Mouse (Mus musculus) cerebellum, postnatal 36 days (tissue): ENCODE measurements around the gene Aff1.

ENCODE experiments used
- DNase-seq, 2 experiments: peaks; one replicate each; pipeline ENCODE4 v3.0.0; 2021 to 2022; ENCODE audit warnings: mixed read lengths in 2 of 2

Gene Aff1

DNA sequence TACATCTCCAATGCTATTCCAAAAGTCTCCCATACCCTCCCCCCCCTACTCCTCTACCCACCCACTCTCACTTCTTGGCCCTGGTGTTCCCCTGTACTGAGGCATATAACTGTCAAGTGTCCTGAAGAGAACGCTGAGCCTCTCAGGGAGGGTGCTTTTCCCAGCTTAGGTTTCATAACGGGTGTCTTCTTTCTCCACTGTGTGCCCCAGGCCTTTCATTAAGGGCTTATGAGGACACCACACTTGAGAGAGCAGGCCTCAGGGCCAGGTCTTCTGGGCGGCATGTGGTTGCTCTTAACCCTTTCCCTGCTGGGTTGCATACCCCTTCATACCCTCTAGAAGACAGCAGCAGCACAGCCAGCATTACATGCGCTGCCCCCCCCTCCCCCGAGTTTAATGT, 154.4 kb downstream of the Aff1 start:
- no peak for DNase-seq

- no peak for DNase-seq
These were observed 156.4 kb downstream of the Aff1 start for GRCm38 (mm10) chr5:103848546-103848945.

DNA sequence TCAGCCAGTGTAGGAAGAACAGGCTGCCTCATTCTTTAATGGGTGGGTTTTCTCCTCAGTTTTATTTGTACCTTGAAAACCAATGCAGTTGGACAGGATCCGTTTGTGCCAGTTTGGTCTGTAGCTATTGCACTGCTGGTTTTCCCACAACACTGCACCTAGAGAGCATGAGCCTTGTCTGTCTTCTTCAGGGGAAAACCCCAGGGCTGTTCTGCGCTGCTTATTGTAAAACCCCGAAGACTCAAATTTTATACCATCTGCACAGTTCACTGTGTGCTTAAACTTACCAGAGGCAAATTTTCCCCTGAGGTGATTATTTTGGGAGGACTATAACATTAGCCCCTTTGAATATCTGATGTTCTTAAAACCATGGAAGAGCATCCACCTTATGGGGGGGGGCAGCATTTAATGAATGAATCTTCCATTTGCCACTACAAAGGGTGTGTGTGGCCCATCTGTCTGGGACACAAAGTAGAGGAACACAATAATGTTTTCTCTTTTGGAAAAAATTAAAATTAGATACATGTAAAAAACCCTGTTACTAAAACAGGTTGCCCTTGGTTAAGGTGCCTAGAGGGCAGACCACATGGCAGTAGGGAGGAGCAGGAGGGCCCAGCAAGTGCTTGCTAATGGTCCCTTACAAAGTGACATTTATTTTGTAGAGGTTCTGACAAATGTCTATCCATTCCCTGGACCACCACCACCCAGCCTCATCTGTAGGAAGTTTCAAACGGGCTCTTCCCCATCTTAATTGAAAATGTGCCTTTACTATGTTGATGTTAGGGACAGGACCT, 160.8 kb downstream of the Aff1 start:
- no peak for DNase-seq

- peak in 1 of 2 experiments; percentile 31 for DNase-seq
These were observed 162.1 kb downstream of the Aff1 start for GRCm38 (mm10) chr5:103854041-103854806.

GRCm38 (mm10) chr5:103854807-103855194, 162.6 kb downstream of the Aff1 start:
- DNase-seq = no peak

- DNase-seq = no peak
These were observed 163.5 kb downstream of the Aff1 start for GRCm38 (mm10) chr5:103855483-103856211.

GRCm38 (mm10) chr5:103856286-103857009, 164.3 kb downstream of the Aff1 start:
- peak in 1 of 2 experiments; percentile 39 for DNase-seq

GRCm38 (mm10) chr5:103857151-103857550, 165.0 kb downstream of the Aff1 start:
- no peak for DNase-seq

- DNase-seq = no peak
These were observed 168.4 kb downstream of the Aff1 start for GRCm38 (mm10) chr5:103860622-103861021.

DNA sequence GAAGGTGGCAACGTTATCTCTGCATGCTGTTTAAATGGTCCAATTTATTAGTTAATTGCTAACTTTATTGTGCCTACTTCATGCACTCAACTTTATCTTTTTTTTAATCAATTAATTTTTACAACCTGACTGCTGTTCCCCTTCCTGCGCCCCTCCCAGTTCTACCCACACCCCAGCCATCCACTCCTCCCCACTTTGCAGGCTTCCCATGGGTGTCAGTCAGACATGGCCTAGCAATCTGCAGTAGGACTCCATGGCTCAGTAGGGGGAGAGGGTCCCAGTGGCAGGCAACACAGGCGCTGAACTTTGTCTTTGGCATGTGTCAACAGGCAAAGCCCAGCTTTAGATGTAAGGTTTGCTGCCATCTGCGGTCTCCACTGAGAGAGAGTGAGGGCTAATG, 171.6 kb downstream of the Aff1 start:
- no peak for DNase-seq

GRCm38 (mm10) chr5:103889766-103890165, 197.6 kb downstream of the Aff1 start:
- no peak for DNase-seq

DNA sequence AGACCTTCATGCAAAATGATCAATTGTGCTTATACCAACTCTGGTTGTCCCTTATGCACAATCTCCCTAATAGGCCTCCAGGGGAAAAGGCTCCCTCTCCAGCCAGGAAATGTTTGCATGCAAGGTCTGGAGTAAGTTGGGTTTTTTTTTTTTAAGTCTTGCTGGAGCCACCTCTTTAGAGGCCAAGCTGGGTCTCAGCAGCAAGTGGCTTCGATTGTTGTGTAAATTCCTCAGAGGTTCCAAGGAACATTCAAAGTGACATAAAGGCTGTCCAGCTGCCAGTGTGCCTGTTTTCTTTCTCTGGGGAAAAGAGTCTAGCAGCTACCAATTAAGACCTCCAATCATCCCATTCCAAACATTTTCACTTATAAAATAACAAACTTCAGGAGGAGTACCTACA, 206.1 kb downstream of the Aff1 start:
- DNase-seq = no peak
